Mouse (Mus musculus) lung, embryonic 16.5 days (tissue): ENCODE measurements at regions not wholly inside any gene's neighbourhood (a gene's known extent, or its start where the extent isn't known, plus 50 kb on each side); places are given as distances from the start of the nearest gene placed in this dataset.

ENCODE experiments used
- ATAC-seq: fragments of 200-750 bp; cut with Nextera tagmentation; 2 replicates; pipeline ENCODE4 v1.8.0; 2017; ENCODE audit warnings: low read depth, mild to moderate bottlenecking, moderate library complexity
- H3K27ac ChIP-seq: fragments of 300-500 bp; sonication (generic); 2 replicates; pipeline ENCODE4 v1.5.1; 2014; ENCODE audit warnings: mild to moderate bottlenecking, control low read depth, low read length
- H3K27me3 ChIP-seq: fragments of 300-500 bp; sonication (generic); 2 replicates; pipeline ENCODE4 v1.6.1; 2014; ENCODE audit warnings: low read depth, low read length, mixed read lengths; ENCODE audit not compliant: control insufficient read depth, insufficient read depth
- H3K36me3 ChIP-seq: fragments of 300-500 bp; sonication (generic); 2 replicates; pipeline ENCODE4 v1.6.1; 2014; ENCODE audit warnings: low read length; ENCODE audit not compliant: control insufficient read depth, insufficient read depth
- H3K4me1 ChIP-seq: fragments of 300-500 bp; sonication (generic); replicated peaks from 2 replicates; pipeline ENCODE4 v1.6.1; 2014; ENCODE audit warnings: low read length, mixed read lengths; ENCODE audit not compliant: control insufficient read depth, insufficient read depth
- H3K4me2 ChIP-seq: fragments of 300-500 bp; sonication (generic); 2 replicates; pipeline ENCODE4 v1.6.1; 2014; ENCODE audit warnings: low read depth, low read length, control low read depth
- H3K4me3 ChIP-seq: fragments of 300-500 bp; sonication (generic); 2 replicates; pipeline ENCODE4 v1.5.1; 2014; ENCODE audit warnings: mild to moderate bottlenecking, low read length, control low read depth
- H3K9ac ChIP-seq: fragments of 300-500 bp; sonication (generic); 2 replicates; pipeline ENCODE4 v1.6.1; 2014; ENCODE audit warnings: low read length, control low read depth
- H3K9me3 ChIP-seq: fragments of 300-500 bp; sonication (generic); 2 replicates; pipeline ENCODE4 v1.6.1; 2016; ENCODE audit warnings: low read length; ENCODE audit not compliant: control insufficient read depth
- WGBS: fragments of 180-500 bp; shearing (Covaris S2); extraction: QIAGEN DNeasy Blood & Tissue Kit; methylation state at CpG from one replicate; pipeline ENCODE4 v1.1.7; 2014; 5-methylcytosine and 5-hydroxymethylcytosine counted together

DNA sequence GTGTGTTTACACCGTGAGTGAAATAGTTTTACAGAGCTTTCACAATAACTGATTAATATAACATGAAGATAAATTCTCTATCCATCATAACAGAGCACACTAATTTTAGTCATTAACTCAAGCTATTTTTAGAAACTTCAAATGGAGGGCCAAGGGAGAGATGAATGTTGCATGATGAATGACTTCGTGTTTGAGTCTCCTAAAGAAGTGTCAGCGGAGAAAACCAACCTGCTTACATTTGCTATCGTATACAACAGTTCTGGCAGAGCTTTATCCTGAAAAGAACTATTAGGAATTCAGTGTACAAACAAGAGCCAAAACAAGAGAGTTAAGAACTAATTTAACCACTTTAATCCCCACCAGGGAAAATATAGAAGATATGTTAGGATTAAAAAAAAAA is 526.9 kb downstream of the Zpld1 start:
- H3K4me3 ChIP-seq, result no peak overlapping the region
- WGBS, result 50% methylated on average over 4 of the region's 4 CpGs
- no peak overlapping the region for H3K4me2 ChIP-seq
- H3K9me3 ChIP-seq, result no peaks in the 10 kb centered on the region; the same call in 1 of the 2 replicates
- peak; percentile 83 for ATAC-seq
- no peaks in the 10 kb centered on the region for H3K4me1 ChIP-seq
- no peak overlapping the region for H3K9ac ChIP-seq
- no peaks in the 10 kb centered on the region for H3K27me3 ChIP-seq
- no peak overlapping the region for H3K27ac ChIP-seq
- no peaks in the 10 kb centered on the region for H3K36me3 ChIP-seq

DNA sequence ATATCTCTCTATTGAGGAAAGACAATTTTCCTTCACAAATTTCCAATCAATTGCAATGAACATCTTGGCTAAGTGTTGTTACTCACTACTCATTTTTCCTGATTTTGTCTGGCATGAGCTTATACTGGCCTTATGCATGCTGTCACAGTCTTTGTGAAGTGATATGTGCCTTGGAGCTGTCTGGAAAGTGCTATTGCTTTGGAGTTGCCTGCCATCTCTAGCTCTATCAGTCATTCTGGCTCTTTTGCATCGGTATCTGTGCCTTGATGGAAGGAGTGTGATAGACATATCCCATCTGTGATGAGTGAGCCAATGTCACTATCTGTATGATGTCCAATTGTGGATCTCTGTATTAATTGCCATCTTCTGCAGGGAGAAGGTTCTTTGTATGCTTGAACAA is 553.6 kb downstream of the Zpld1 start:
- no peaks in the 10 kb centered on the region for H3K36me3 ChIP-seq
- no peaks in the 10 kb centered on the region for H3K27me3 ChIP-seq
- no peak overlapping the region for H3K9ac ChIP-seq
- H3K4me3 ChIP-seq, result no peak overlapping the region
- H3K4me1 ChIP-seq, result no peaks in the 10 kb centered on the region
- no peak for ATAC-seq
- no peak overlapping the region for H3K27ac ChIP-seq
- H3K9me3 ChIP-seq, result no peaks in the 10 kb centered on the region
- WGBS, result 46% methylated on average over 1 of the region's 1 CpGs
- H3K4me2 ChIP-seq, result no peak overlapping the region

DNA sequence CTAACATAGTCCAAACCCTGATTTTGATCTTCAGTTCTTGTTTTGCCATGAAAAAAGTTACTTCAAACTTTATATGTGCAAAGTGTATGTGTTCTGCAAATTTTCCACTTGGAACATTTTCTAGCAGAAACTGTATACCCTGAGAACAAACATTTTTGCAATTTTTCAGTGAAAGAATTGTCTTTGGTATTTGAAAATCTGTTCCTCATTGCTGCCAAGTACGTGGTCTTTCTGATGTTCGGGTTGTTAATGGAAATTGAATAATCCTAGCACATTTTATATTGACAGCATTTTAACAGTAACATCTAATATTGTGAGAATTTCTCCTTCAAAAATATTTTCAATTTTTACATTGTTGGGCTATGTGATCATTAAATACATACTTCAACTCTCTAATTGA is 564.3 kb downstream of the Zpld1 start:
- no peak for ATAC-seq
- WGBS, result 79% methylated on average over 2 of the region's 2 CpGs
- Histone ChIP-seq H3K4me1 (no peaks in the 10 kb centered on the region), H3K4me2 (no peak overlapping the region), H3K27ac (no peak overlapping the region), H3K9me3 (no peaks in the 10 kb centered on the region), H3K27me3 (no peaks in the 10 kb centered on the region), H3K36me3 (no peaks in the 10 kb centered on the region), H3K9ac (no peak overlapping the region), H3K4me3 (no peak overlapping the region)

DNA sequence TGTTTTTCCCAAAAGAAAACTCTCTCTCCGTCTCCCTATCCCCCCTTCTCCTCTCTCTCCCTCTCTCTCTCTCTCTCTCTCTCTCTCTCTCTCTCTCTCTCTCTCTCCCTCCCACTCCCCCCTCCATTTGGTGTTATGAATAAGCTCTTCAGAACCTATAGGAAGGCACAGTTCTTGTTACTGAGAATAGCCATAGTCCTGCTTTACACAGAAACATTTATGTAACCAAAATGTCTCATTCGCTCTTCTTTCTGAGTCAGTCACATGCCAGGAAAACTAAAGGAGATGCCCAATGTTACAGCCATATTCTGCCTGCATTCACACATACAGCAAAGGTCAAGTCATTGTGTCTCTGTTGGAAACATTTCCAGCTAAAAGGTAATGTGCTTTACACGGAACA is 589.9 kb downstream of the Zpld1 start:
- Histone ChIP-seq H3K36me3 (no peaks in the 10 kb centered on the region), H3K9ac (no peak overlapping the region), H3K27me3 (no peaks in the 10 kb centered on the region), H3K4me1 (no peaks in the 10 kb centered on the region), H3K9me3 (no peaks in the 10 kb centered on the region), H3K4me2 (no peak overlapping the region), H3K4me3 (no peak overlapping the region), H3K27ac (no peak overlapping the region)
- 87% methylated on average over 3 of the region's 3 CpGs for WGBS
- no peak for ATAC-seq

DNA sequence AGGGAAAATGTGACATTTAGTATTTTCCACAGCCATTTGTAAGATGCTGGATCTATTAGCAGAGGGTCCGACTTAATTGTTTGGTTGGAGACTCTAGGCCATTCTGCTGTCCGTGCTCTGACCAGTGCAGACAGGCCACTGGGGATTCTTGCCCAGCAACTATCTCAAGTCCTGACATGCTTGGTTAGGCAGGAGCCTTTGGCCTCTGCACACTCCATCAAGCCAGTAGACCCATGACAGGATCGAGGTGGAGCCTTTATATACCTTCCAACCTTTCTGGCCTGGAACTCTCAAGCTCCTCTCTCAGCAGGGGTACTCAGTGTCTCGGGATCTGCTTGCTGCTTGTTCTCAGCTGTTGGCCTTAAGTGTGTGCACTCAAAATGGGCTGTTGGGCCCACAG is 615.0 kb downstream of the Zpld1 start:
- Histone ChIP-seq H3K9ac (no peak overlapping the region), H3K27ac (no peak overlapping the region), H3K9me3 (no peaks in the 10 kb centered on the region), H3K27me3 (no peaks in the 10 kb centered on the region), H3K4me2 (no peak overlapping the region), H3K4me1 (no peaks in the 10 kb centered on the region), H3K4me3 (no peak overlapping the region), H3K36me3 (no peaks in the 10 kb centered on the region)
- 21% methylated on average over 4 of the region's 4 CpGs for WGBS
- ATAC-seq, result no peak

DNA sequence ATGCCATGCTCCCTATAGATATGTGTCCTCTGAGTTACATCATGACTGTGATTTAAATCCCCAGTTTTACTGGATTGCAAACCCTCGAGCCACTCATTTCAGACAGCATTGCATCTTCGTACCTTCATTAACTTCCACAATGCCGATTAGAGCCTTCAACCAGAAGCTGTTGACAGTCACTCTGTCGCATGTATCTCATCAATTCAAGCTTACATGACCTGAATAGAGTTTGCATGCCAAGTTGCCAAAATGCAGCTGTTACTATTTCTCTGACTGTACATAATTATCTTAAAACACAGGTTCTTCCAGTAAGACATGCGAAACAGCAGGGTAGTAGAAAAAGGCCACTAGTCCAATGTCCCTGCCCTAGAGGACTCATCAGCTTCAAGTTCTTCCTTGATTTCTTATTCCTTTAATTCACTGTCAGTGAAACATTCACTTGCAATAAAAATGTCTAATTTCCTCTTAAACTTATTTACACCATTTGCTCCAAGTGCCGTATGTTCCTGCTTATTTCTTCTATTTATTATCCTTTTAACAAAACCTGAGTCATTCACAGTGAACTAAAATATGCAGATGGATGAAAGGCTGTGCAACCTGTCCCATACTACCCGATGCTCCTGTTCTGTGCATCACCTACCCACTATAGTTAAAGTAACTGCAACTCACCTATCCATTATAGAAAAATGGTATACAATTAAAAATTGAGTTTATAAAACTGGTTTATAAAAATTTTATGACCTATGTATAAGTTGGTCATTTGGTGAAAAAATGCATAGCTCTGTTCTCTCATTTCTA is 648.9 kb downstream of the Zpld1 start:
- Histone ChIP-seq H3K27ac (no peak overlapping the region), H3K27me3 (no peaks in the 10 kb centered on the region), H3K36me3 (no peaks in the 10 kb centered on the region), H3K4me1 (no peaks in the 10 kb centered on the region), H3K4me3 (no peak overlapping the region), H3K4me2 (no peak overlapping the region), H3K9me3 (no peaks in the 10 kb centered on the region), H3K9ac (no peak overlapping the region)
- 78% methylated on average over 7 of the region's 7 CpGs for WGBS
- ATAC-seq, result no peak

DNA sequence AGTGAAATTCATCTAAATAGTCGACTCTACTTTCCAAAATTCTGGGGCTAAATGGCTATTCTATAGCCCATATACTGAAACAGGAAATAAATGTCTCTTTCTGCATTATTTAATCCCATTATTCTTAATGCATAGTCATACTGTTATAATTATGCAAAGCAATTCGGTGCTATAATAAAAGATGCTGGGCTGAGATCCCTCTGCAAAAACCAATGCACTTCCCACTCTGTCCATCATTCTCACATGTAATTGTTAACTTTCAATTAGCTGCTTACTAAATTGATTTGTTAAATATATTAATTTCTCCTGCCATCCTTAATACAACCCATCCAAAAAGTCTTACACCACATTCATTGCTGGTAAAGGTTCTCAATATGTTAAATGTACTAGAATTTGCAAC is 650.0 kb downstream of the Zpld1 start:
- Histone ChIP-seq H3K4me1 (no peaks in the 10 kb centered on the region), H3K9me3 (no peaks in the 10 kb centered on the region), H3K4me2 (no peak overlapping the region), H3K9ac (no peak overlapping the region), H3K4me3 (no peak overlapping the region), H3K27me3 (no peaks in the 10 kb centered on the region), H3K27ac (no peak overlapping the region), H3K36me3 (no peaks in the 10 kb centered on the region)
- no peak for ATAC-seq
- WGBS, result 80% methylated on average over 2 of the region's 2 CpGs

DNA sequence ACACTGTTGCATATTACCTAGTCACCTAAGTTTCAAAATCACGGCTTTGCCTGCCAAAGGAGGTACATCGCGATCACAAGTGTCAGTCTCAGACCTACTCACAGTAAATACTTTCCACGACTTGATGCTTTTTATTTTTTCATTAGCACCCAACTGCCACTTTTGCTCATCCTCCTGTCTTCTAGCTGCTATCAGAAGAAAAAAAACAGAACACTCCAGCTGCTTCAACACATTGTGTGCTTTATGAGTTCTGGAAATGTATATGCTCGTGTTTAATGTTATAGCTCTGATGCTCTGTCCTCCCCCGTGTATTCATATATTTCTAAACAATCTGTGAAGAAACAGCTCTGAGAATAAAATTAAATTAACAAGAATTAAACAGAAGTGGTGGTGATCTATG is 651.5 kb downstream of the Zpld1 start:
- H3K9me3 ChIP-seq, result no peaks in the 10 kb centered on the region
- no peak overlapping the region for H3K4me2 ChIP-seq
- H3K36me3 ChIP-seq, result no peaks in the 10 kb centered on the region
- no peak overlapping the region for H3K27ac ChIP-seq
- H3K27me3 ChIP-seq, result no peaks in the 10 kb centered on the region
- H3K4me3 ChIP-seq, result no peak overlapping the region
- ATAC-seq, result no peak
- 78% methylated on average over 6 of the region's 6 CpGs for WGBS
- no peaks in the 10 kb centered on the region for H3K4me1 ChIP-seq
- no peak overlapping the region for H3K9ac ChIP-seq

DNA sequence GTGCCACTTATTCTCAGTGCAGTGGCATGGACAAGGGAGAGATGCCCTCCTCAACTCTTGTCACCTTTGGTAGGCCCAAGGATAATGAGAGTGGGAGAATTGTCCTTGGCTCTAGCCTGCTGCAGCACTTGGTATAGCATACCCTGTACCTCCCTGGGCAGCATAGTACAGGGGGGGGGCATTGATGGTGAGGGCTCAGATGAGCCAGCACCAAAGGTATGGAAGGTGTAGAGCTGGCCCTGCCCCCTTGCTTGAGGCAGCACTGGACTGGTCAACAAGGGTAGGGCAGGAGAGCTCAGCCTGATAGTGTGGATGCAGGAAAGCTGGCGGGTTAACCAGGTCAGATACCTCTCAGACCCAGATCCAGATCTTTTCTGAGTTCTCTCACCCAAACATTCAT is 668.6 kb downstream of the Zpld1 start:
- H3K4me3 ChIP-seq, result no peak overlapping the region
- no peaks in the 10 kb centered on the region for H3K27me3 ChIP-seq
- no peak for ATAC-seq
- H3K27ac ChIP-seq, result no peak overlapping the region
- WGBS, result 74% methylated on average over 1 of the region's 1 CpGs
- H3K9ac ChIP-seq, result no peak overlapping the region
- no peaks in the 10 kb centered on the region for H3K9me3 ChIP-seq
- H3K36me3 ChIP-seq, result no peaks in the 10 kb centered on the region
- H3K4me1 ChIP-seq, result no peaks in the 10 kb centered on the region
- H3K4me2 ChIP-seq, result no peak overlapping the region

DNA sequence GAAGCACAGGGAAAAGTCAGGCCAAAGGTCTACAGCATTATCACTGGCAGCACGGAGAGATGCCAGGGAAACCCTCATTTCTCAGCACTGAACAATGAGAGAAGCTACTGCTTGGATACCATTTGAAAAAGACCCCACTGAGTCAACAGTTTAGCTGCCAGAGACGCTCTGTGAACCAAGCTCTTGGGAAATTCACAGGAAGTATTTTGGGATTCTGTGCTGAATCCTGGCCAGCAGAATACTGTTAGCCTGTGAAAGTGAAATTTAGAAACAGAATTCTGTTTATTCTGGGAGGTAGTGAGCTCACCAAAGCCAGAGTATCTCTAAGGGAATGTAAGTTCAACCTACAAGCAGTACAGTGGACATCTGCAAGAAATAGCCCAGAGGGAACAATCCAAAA is 705.1 kb downstream of the Zpld1 start:
- Histone ChIP-seq H3K36me3 (no peaks in the 10 kb centered on the region), H3K4me3 (no peak overlapping the region)
- 57% methylated on average over 2 of the region's 2 CpGs for WGBS

More for the DNA sequence above, 705.1 kb downstream of the Zpld1 start:
- Histone ChIP-seq H3K4me2 (no peak overlapping the region), H3K4me1 (no peaks in the 10 kb centered on the region), H3K27ac (no peak overlapping the region), H3K9me3 (no peaks in the 10 kb centered on the region), H3K27me3 (no peaks in the 10 kb centered on the region), H3K9ac (no peak overlapping the region)
- ATAC-seq, result no peak
